Comparison of ENCODE assay signal across 1 mouse cellular context in genomic region chr11:97714356-97714755, GRCm38 (mm10).
TF ChIP-seq lines count a peak whose summit lies in the region.

No protein-coding gene starts in this region.

TF ChIP-seq in MEL, 35 proteins besides CTCF, POLR2A, EP300 and RAD21:
- TF ChIP-seq E2F4 (IDR thresholded peaks at IDR 0.05; ENCODE audit: borderline replicate concordance, low read depth, low read length) (no peak), JUND (IDR thresholded peaks at IDR 0.05; ENCODE audit: low read depth, low read length) (0 out of 2 replicates have a peak, but pooled peaks have one; percentile 31), ZMIZ1 (IDR thresholded peaks at IDR 0.05; ENCODE audit: low read depth, low read length) (peak; percentile 39; the same call in 1 of the 2 replicates), MAZ (IDR thresholded peaks at IDR 0.05; ENCODE audit: low read depth, low read length) (0 out of 2 replicates have a peak, but pooled peaks have one; percentile 32), TCF12 (IDR thresholded peaks at IDR 0.05; ENCODE audit: low read depth, low read length) (no peak), MXI1 (IDR thresholded peaks at IDR 0.05; ENCODE audit: low read depth, low read length) (0 out of 2 replicates have a peak, but pooled peaks have one; percentile 15), SMC3 (IDR thresholded peaks at IDR 0.05; ENCODE audit: low read depth, low read length) (peak; percentile 43), MEF2A (IDR thresholded peaks at IDR 0.05; ENCODE audit: extremely low read depth, insufficient replicate concordance, low read depth, low read length, poor library complexity, severe bottlenecking) (no peak), MYC (IDR thresholded peaks at IDR 0.05; ENCODE audit: low read depth, low read length) (peak; percentile 96), ZC3H11A (IDR thresholded peaks at IDR 0.05; ENCODE audit: low read depth, low read length) (0 out of 2 replicates have a peak, but pooled peaks have one; percentile 4), CHD1 (IDR thresholded peaks at IDR 0.05; ENCODE audit: low read depth, low read length) (no peak), POLR2AphosphoS2 (IDR thresholded peaks at IDR 0.05; ENCODE audit: low read length) (peak; percentile 65; the same call in 1 of the 2 replicates), RCOR1 (IDR thresholded peaks at IDR 0.05; ENCODE audit: low read depth, low read length) (0 out of 2 replicates have a peak, but pooled peaks have one; percentile 15), ZNF384 (IDR thresholded peaks at IDR 0.05; ENCODE audit: low read depth, low read length) (peak; percentile 63), ZKSCAN1 (IDR thresholded peaks at IDR 0.05; ENCODE audit: low read depth, low read length) (no peak)
TF ChIP-seq in MEL: peak in this region for 10.
